Mouse (Mus musculus): ENCODE measurements around the gene Tln1. TPM values are rescaled to one million over a fixed set of nuclear protein-coding genes. Genes with fewer than 3 reads are reported as not detected.

Tln1 gene
- total and polyA plus RNA-seq, 3 experiments = 22.9 to 146 (median 112) TPM

DNA sequence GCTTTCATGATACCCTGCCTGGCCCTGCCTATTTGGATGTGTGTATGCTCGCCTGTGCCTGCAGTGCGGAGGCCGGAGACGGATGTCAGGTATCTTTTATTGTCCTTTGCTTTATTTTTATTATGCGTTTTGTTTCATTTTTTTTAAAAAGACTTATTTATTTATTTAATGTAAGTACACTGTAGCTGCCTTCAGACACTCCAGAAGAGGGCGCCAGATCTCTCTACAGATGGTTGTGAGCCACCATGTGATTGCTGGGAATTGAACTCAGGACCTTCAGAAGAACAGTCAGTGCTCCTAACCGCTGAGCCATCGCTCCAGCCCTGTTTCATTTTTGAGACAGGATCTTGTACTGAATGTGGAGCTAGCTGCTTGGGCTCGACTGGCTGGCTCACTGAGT lies 34.0 kb downstream of the Tln1 start:
- Histone ChIP-seq H3K9me3 (replicated peaks; ENCODE audit: insufficient read depth, low read length) (no peaks in the 10 kb centered on the region), H3K36me3 (ENCODE audit: control insufficient read depth in 1 of 2, insufficient read depth in 2 of 2, low read length in 2 of 2) (peaks cover 0 to 8% of the 10 kb centered on the region in 2 experiments; a peak in 2 of 4 replicates), H3K4me1 (ENCODE audit: control insufficient read depth in 1 of 2, insufficient read depth in 2 of 2, low read length in 2 of 2) (peaks cover 0 to 8% of the 10 kb centered on the region in 2 experiments; a peak in 2 of 4 replicates), H3K79me2 (ENCODE audit: control insufficient read depth, insufficient read depth, low read length, poor library complexity) (no peaks in the 10 kb centered on the region), H3K27me3 (ENCODE audit: control insufficient read depth in 1 of 2, insufficient read depth in 2 of 2, low read length in 2 of 2) (peaks cover 3 to 4% of the 10 kb centered on the region in 2 experiments; a peak in 3 of 4 replicates), H3K9ac (ENCODE audit: control insufficient read depth, low read depth, low read length, poor library complexity, severe bottlenecking) (no peak overlapping the region), H3K27ac (ENCODE audit: control insufficient read depth, low read depth, low read length) (no peak overlapping the region), H3K4me3 (ENCODE audit: control insufficient read depth in 1 of 2, insufficient read depth in 1 of 2, low read depth in 2 of 2, low read length in 2 of 2) (no peak overlapping the region)
- DNase-seq (ENCODE audit: low read depth, low spot score) = peak; percentile 41
- TF ChIP-seq CTCF (IDR thresholded peaks at IDR 0.05 in 2 of 3, conservative IDR thresholded peaks at IDR 0.05 in 1 of 3; ENCODE audit: control insufficient read depth in 1 of 3, insufficient read depth in 1 of 3, low read depth in 2 of 3, low read length in 3 of 3, poor library complexity in 1 of 3, severe bottlenecking in 1 of 3) (peak in 1 of 3 experiments; percentile 29; a peak in 2 of 6 replicates), RAD21 (IDR thresholded peaks at IDR 0.05; ENCODE audit: low read depth, low read length) (peak; percentile 7; the same call in 1 of the 2 replicates), BHLHE40 (IDR thresholded peaks at IDR 0.05; ENCODE audit: borderline replicate concordance, low read depth, low read length) (no peak), SMC3 (IDR thresholded peaks at IDR 0.05; ENCODE audit: low read depth, low read length) (peak; percentile 6; the same call in 1 of the 2 replicates)

DNA sequence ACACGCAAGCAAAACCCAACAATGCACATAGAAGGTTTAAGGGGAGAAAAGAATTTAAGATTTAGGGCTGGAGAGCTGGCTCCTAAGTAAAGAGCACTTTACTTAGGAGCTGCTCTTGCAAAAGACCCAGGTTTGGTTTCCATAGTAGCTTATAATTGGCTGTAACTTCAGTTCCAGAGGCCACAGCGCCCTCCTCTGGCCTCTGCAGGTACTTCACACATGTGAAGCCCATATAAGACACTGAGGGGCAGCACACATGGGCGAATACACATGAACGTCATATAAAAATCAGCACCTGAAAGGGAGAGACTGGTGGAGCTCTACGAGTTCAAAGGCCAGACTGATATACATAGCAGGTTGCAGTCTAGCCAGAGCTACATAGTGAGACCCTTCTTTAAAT lies 34.6 kb downstream of the Tln1 start:
- H3K36me3 ChIP-seq (ENCODE audit: control insufficient read depth in 1 of 2, insufficient read depth in 2 of 2, low read length in 2 of 2) = peaks cover 0 to 8% of the 10 kb centered on the region in 2 experiments; a peak in 1 of 4 replicates
- TF ChIP-seq TCF12 (IDR thresholded peaks at IDR 0.05; ENCODE audit: low read depth, low read length) (no peak), ZC3H11A (IDR thresholded peaks at IDR 0.05; ENCODE audit: low read depth, low read length) (peak; percentile 64), RAD21 (IDR thresholded peaks at IDR 0.05; ENCODE audit: low read depth, low read length) (peak; percentile 63), CTCF (IDR thresholded peaks at IDR 0.05 in 2 of 3, conservative IDR thresholded peaks at IDR 0.05 in 1 of 3; ENCODE audit: control insufficient read depth in 1 of 3, insufficient read depth in 1 of 3, low read depth in 2 of 3, low read length in 3 of 3, poor library complexity in 1 of 3, severe bottlenecking in 1 of 3) (peak; percentile 59 to 78 (median 71)), TAL1 (IDR thresholded peaks at IDR 0.05; ENCODE audit: low read length) (no peak), CHD1 (IDR thresholded peaks at IDR 0.05; ENCODE audit: low read depth, low read length) (no peak), SMC3 (IDR thresholded peaks at IDR 0.05; ENCODE audit: low read depth, low read length) (peak; percentile 72)
- no peak overlapping the region for H3K9ac ChIP-seq (ENCODE audit: control insufficient read depth, low read depth, low read length, poor library complexity, severe bottlenecking)
- H3K27me3 ChIP-seq (ENCODE audit: control insufficient read depth in 1 of 2, insufficient read depth in 2 of 2, low read length in 2 of 2) = peaks cover 3 to 4% of the 10 kb centered on the region in 2 experiments; a peak in 3 of 4 replicates
- H3K9me3 ChIP-seq (replicated peaks; ENCODE audit: insufficient read depth, low read length) = no peaks in the 10 kb centered on the region
- peaks cover 0 to 8% of the 10 kb centered on the region in 2 experiments; a peak in 2 of 4 replicates for H3K4me1 ChIP-seq (ENCODE audit: control insufficient read depth in 1 of 2, insufficient read depth in 2 of 2, low read length in 2 of 2)
- peak; percentile 68 for DNase-seq (ENCODE audit: low read depth, low spot score)
- no peaks in the 10 kb centered on the region for H3K79me2 ChIP-seq (ENCODE audit: control insufficient read depth, insufficient read depth, low read length, poor library complexity)
- H3K4me3 ChIP-seq (ENCODE audit: control insufficient read depth in 1 of 2, insufficient read depth in 1 of 2, low read depth in 2 of 2, low read length in 2 of 2) = no peak overlapping the region
- no peak overlapping the region for H3K27ac ChIP-seq (ENCODE audit: control insufficient read depth, low read depth, low read length)

DNA sequence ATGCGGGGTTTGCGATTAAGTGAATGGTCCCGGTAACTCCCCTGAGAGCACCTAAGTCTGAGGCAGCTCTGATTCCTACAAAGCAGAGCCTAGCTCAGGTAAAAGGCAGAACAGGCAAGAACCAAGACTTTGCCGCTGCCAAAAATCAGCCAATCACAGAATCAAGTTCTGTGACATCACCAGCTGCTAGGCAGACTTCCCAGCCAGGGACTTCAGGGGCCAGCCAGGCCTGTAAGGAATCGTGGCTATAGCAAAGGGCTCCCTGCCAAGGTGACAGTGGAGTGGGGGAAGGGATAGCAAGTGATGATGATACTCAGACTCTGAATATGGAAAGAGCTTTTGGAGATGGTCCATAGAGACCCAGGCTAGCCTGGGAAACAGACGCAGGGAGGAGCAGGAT lies 42.5 kb downstream of the Tln1 start:
- peaks cover 0 to 11% of the 10 kb centered on the region in 2 experiments; a peak in 2 of 4 replicates for H3K36me3 ChIP-seq (ENCODE audit: control insufficient read depth in 1 of 2, insufficient read depth in 2 of 2, low read length in 2 of 2)
- peaks cover 0 to 4% of the 10 kb centered on the region in 2 experiments; a peak in 2 of 4 replicates for H3K27me3 ChIP-seq (ENCODE audit: control insufficient read depth in 1 of 2, insufficient read depth in 2 of 2, low read length in 2 of 2)
- H3K9ac ChIP-seq (ENCODE audit: control insufficient read depth, low read depth, low read length, poor library complexity, severe bottlenecking) = no peak overlapping the region
- no peak overlapping the region for H3K4me3 ChIP-seq (ENCODE audit: control insufficient read depth in 1 of 2, insufficient read depth in 1 of 2, low read depth in 2 of 2, low read length in 2 of 2)
- TF ChIP-seq E2F4 (IDR thresholded peaks at IDR 0.05; ENCODE audit: borderline replicate concordance, low read depth, low read length) = no peak
- TF ChIP-seq POLR2AphosphoS5 (IDR thresholded peaks at IDR 0.05; ENCODE audit: borderline replicate concordance, low read depth, low read length) = no peak
- no peak for TF ChIP-seq CHD1 (IDR thresholded peaks at IDR 0.05; ENCODE audit: low read depth, low read length)
- peak; percentile 96 for TF ChIP-seq CHD2 (IDR thresholded peaks at IDR 0.05; ENCODE audit: low read length)
- no peak for TF ChIP-seq HCFC1 (IDR thresholded peaks at IDR 0.05; ENCODE audit: low read depth, low read length)
- H3K79me2 ChIP-seq (ENCODE audit: control insufficient read depth, insufficient read depth, low read length, poor library complexity) = no peaks in the 10 kb centered on the region
- H3K4me1 ChIP-seq (ENCODE audit: control insufficient read depth in 1 of 2, insufficient read depth in 2 of 2, low read length in 2 of 2) = peaks cover 0 to 13% of the 10 kb centered on the region in 2 experiments
- DNase-seq (ENCODE audit: low read depth, low spot score) = peak; percentile 80
- H3K9me3 ChIP-seq (replicated peaks; ENCODE audit: insufficient read depth, low read length) = no peaks in the 10 kb centered on the region
- no peak overlapping the region for H3K27ac ChIP-seq (ENCODE audit: control insufficient read depth, low read depth, low read length)

Data from MEL (cell line).